Mouse (Mus musculus) gastrocnemius, postnatal 36 days (tissue): Measurements from ENCODE around the gene Ccdc74a. TPM values are rescaled to one million over a fixed set of nuclear protein-coding genes. Genes with fewer than 3 reads are reported as not detected.

Source experiments
- DNase-seq, 2 experiments: peaks; one replicate each; pipeline ENCODE4 v3.0.0; 2022
- intact Hi-C: fragments of 180-260 bp; cut with DNase I; formaldehyde crosslinking; loops from one replicate; pipeline ENCODE4 v1.15.1; 2025
- total RNA-seq, 2 experiments: library from RNA; stranded (reverse); gene quantifications; 2 replicates each; pipeline ENCODE4 v1.2.3; 2021

Gene Ccdc74a
- total RNA-seq, 2 experiments from 2014 or later, result 0.82 TPM; not detected in 1

GRCm38 (mm10) chr16:17639951-17640350 is 6.3 kb upstream of the Ccdc74a start:
- DNase-seq, result no peak
- intact Hi-C loops, result no loop called here

DNA sequence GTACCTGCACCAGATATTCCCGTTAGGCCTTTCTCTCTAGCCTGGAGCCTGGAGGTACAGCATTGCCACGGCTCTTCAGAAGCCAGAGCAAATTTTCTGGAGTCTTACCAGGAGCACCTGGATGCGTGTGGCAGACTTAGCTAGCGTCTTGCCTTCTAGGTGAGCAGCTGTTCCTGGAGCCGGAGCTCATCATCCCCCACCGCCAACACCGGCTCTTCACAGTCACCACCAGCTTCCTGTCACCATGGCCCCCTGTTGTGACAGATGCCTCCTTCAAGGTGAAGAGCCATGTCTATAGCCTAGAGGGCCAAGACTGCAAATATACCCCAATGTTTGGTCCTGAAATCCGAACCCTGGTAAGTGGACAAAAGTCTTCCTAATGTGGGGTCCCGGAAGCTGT is 5.6 kb upstream of the Ccdc74a start:
- no peak for DNase-seq
- intact Hi-C loops, result no loop called here

DNA sequence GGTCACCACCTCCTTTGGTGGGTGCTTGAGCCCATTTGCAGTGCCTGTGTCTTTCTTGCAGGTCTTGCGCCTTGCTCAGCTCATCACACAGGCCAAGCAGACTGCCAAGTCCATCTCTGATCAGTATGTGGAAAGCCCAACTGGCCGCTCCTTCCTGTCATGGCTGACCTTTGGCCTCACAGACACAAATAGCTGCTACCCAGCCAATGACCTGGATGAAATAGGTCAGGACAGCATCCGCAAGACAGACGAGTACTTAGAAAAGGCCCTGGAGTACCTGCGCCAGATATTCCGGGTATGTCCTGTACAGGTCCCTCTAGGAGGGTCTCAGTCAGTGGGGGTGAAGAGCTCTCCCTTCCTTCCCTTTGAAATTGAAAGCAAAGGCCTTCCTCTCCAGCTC is 5.0 kb upstream of the Ccdc74a start:
- no peak for DNase-seq

GRCm38 (mm10) chr16:17642311-17642710 is 4.0 kb upstream of the Ccdc74a start:
- no peak for DNase-seq
- intact Hi-C loops, result no loop called here

More for the DNA sequence above, 5.0 kb upstream of the Ccdc74a start:
- intact Hi-C loops, result no loop called here

DNA sequence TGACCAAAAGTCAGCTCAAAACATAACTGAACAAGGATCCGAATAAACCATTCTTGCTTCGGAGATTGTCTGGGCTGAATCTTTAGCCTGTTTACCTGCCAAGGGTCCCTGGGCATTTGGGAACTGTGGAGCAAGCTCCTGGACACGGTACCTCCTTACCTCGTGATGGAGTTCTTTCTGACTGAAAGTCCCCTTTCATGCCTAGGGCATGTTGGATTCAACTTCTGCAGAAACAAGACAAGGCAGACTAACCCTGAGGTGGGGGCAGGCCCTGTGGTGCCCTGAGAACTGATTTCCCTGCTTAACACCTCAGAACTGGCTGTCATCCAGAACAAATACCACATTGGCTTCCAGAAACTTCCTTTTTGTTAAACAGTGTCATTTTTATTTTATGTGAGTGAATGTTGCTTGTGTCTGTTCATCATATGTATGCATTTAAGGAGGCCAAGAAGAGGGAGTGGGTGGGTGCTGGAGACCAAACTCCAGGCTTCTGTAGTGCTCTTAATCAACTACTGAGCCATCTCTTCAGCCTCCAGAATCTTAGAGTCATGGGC is 2.8 kb upstream of the Ccdc74a start:
- no peak for DNase-seq
- intact Hi-C loops, result no loop called here

GRCm38 (mm10) chr16:17647156-17647555 is 886 bp downstream of the Ccdc74a start:
- no peak for DNase-seq
- intact Hi-C loops, result loop anchor here (5.0 kb wide), 1 partner anchor 80 kb away; no protein-coding TSS in a partner anchor

DNA sequence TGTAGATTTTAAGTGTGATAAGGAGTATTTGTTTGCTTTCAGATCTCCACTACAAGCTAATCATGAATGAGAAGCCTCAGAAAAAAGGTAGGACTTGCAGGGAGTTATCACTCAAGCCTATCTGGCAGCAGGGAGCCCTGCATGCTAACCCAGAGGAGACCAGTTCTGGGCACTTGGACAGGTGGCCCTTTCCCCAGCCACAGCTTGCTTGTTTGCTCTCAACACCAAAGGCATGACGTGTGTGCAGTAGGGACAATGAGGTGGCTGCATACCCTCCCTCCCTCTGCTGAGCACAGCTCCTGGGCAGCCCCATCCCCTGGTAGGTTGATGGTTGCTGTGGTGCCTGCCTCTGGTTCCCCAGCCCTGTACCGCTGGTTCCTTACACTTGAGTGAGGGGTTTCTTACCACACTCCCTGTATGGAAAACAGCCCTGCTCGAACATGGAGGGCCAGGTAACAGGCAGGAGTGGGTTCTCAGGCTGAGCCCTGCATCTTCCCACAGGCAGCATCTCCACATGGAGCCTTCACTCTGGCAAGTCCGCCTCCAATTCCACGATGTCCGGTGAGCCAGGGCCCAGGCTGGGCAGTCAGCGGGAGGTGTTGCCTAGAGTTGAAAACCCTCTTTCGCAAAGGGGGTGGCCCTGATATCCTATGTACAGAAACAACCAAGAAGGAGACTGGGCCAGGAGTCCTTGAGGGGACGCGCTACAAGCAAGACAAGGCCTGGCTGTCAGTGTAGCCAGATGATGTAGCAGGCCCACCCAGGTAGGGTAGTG is 1.5 kb downstream of the Ccdc74a start:
- DNase-seq, result no peak
- intact Hi-C loops, result loop anchor here (5.0 kb wide), 1 partner anchor 80 kb away; no protein-coding TSS in a partner anchor

DNA sequence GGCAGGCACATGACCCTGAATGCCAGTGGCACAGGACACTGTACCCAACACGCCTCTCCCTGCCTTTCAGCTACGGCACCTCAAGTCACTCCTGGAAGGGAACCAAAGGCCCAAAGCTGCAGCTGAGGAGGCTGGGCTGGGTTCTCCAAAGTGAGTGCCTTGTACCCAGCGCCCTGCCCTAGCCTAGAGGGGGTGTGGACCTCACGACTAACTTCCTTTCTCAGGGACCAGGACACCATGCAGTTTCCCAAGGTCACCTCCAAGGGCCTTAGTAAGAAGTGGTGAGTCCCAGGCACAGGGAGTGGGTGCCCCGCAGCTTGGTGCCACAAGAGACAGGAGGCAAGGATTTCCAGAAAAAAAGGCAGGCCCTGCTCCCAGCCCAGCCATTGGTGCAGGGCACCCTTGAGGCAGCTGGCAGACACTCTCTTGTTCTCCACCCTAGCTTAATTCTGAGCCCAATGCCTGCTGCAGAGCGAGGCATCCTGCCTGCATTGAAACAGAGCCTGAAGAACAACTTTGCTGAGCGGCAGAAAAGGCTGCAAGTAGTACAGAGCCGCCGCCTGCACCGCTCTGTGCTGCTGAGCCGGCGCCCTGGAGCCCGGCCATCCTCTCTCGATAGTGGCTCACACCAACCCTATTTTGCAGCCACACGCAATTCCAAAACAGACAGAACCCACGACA is 3.8 kb downstream of the Ccdc74a start:
- intact Hi-C loops, result loop anchor here (5.0 kb wide), 1 partner anchor 77 kb away; no protein-coding TSS in a partner anchor
- no peak for DNase-seq

DNA sequence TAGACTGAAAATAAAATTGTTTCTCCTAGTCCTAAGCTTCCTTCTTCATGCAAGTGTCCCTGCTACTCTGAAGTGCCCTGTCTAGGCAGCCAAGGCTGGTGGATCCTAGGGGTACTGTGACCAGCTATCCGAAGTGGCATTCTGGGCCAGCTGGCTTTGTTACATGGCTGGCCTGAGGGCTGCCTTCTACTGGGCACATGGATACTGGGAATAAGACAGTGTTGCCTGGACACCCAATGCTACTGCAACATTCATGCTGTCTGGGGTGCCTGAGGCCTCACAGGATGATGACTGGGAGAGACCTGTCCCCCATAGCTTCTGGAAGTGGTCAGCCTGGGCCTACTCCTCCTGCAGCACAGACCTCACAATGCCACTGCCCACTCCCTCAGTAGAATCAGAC is 4.4 kb downstream of the Ccdc74a start:
- no peak for DNase-seq
- intact Hi-C loops, result no loop called here

DNA sequence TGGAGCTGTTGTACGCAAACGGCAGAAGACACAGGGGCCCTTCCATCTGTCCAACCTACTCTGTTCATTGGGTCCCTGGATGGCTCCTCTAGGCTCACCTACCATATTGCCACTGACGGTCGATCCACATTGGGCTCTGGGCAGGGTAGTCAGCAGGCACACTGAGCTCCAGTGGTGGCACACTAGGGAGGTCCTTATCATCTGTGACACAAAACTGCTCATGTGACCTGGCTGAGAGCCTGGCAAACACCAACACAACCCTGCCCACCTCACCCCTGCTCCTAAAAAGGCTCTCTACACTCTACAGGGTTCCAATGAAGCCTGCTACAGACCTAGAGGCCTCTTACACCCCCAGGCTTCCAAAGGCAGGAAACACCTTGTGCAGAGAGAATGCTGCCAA is 6.3 kb downstream of the Ccdc74a start:
- intact Hi-C loops, result no loop called here
- no peak for DNase-seq

- intact Hi-C loops, result no loop called here
- no peak for DNase-seq
These were observed 7.3 kb downstream of the Ccdc74a start for GRCm38 (mm10) chr16:17653601-17654000.

DNA sequence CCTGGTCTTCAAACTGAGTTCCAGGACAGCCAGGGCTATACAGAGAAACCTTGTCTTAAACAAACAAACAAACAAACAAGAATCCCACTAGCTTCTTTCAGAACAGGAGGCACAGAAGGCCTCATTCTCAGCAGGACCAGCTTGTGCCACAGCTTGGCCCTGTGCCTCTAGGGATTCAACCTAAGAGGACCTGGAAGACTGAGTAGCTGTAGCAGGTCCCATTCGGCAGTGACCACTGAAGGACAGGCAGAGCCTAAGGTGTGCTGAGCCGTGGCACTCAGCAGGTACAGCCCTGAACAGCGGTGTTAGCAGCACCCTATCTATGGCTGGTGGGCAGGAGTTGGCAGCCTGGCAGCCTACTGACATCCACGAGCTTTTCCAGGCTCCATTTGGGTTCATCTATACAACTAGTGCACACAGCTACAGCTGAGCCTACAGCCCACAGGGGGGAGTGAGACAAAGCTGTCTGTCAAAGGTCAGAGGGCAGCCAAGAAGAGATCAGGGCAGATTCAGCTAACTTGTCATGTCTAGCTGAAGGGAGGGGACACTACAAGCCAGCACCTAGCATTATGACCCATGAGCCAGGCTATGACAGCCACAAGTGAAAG is 8.0 kb downstream of the Ccdc74a start:
- no peak for DNase-seq
- intact Hi-C loops, result no loop called here

- intact Hi-C loops, result no loop called here
- DNase-seq, result no peak
These were observed 10.1 kb downstream of the Ccdc74a start for GRCm38 (mm10) chr16:17656212-17656871.

GRCm38 (mm10) chr16:17665568-17665967 is 19.3 kb downstream of the Ccdc74a start:
- intact Hi-C loops, result no loop called here
- DNase-seq, result no peak

DNA sequence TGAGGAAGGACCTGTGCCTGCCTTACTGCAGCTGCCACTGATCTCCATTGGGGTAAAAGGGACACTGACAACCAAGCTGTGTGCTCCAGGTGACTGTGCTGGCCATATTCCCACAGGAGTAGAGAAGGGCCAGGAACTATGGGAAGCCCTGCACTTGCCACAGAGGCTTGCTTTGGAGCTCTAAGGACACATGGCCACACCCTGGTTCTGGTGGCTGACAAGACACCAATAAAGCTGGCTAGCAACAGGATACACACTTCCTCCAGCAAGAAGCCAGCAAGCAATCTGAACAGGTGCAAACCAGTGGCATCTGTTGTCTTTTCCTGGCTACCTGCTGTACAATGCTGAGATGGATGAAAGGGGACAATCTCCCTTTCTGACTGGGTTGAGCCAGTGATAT is 23.6 kb downstream of the Ccdc74a start:
- DNase-seq, result no peak
- intact Hi-C loops, result no loop called here

DNA sequence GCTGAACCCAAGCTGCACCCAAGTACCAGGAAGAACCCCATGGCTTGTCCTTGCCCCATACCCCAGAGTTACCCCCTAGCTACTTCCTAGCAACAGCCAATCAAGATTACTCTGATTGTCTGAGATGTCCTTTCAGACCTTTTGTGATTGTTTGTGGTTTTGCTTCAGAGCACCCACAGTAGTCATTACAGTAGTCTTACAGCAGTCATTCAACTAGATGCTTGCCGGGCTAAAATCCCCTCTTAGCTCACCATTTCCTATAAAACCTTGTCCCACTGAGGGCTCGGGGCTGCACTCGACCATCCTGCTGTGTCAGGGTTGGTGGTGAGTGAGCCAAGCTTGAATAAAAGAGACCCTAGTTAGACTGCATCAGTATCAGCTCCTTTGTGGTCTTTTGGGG is 48.6 kb downstream of the Ccdc74a start:
- intact Hi-C loops, result no loop called here

More for the DNA sequence above, 48.6 kb downstream of the Ccdc74a start:
- no peak for DNase-seq

Other genes starting within 250 kb of the Ccdc74a start
- 10 to 100 TPM; 14.2 to 15.6 TPM for gene Snap29, start 240.5 kb upstream of the Ccdc74a start, total RNA-seq
- gene Pi4ka, start 240.2 kb upstream of the Ccdc74a start, total RNA-seq, result 10 to 100 TPM; 16.7 to 18.2 TPM
- 10 to 100 TPM; 17.3 to 17.6 TPM for gene Crkl, start 194.5 kb upstream of the Ccdc74a start, total RNA-seq
- under 1 TPM in 1 of 2 experiments, not detected in 1; 0.20 TPM for gene Aifm3, start 156.9 kb upstream of the Ccdc74a start, total RNA-seq
- 10 to 100 TPM; 18.8 to 23.2 TPM for gene Lztr1, start 137.8 kb upstream of the Ccdc74a start, total RNA-seq
- 10 to 100 TPM; 12.8 to 14.4 TPM for gene Thap7, start 115.3 kb upstream of the Ccdc74a start, total RNA-seq
- gene Lrrc74b, start 85.2 kb upstream of the Ccdc74a start, total RNA-seq, result 1 to 10 TPM; 1.0 to 1.6 TPM
- gene P2rx6, start 84.6 kb upstream of the Ccdc74a start, total RNA-seq, result 1 to 10 TPM; 8.0 to 9.3 TPM
- under 1 TPM in 1 of 2 experiments, not detected in 1; 0.12 TPM for gene Slc7a4, start 63.3 kb upstream of the Ccdc74a start, total RNA-seq
- 10 to 100 TPM in 1 of 2 experiments, 1 to 10 TPM in 1; 9.4 to 13.1 TPM for gene Smpd4, start 27.1 kb upstream of the Ccdc74a start, total RNA-seq
- 10 to 100 TPM; 16.5 to 20.0 TPM for gene Med15, start 86.4 kb downstream of the Ccdc74a start, total RNA-seq
- 10 to 100 TPM; 16.8 to 20.9 TPM for gene Klhl22, start 113.1 kb downstream of the Ccdc74a start, total RNA-seq
- 1 to 10 TPM; 3.6 to 4.5 TPM for gene Scarf2, start 150.8 kb downstream of the Ccdc74a start, total RNA-seq
- not detected for gene B830017H08Rik, start 186.7 kb downstream of the Ccdc74a start, total RNA-seq
- 1 to 10 TPM in 1 of 2 experiments, under 1 TPM in 1; 0.74 to 1.1 TPM for gene Car15, start 191.9 kb downstream of the Ccdc74a start, total RNA-seq
- gene Gm20518, start 245.2 kb downstream of the Ccdc74a start, total RNA-seq, result under 1 TPM; 0.20 TPM
- gene Tssk1, start 247.8 kb downstream of the Ccdc74a start, total RNA-seq, result under 1 TPM in 1 of 2 experiments, not detected in 1; 0.08 TPM